Mouse (Mus musculus) frontal cortex, postnatal 25 days (tissue): ENCODE results near the gene Akr1c13.

ENCODE experiments used
- DNase-seq, 2 experiments: peaks; one replicate each; pipeline ENCODE4 v3.0.0; 2022; ENCODE audit warnings: low spot score in 2 of 2

Gene Akr1c13

DNA sequence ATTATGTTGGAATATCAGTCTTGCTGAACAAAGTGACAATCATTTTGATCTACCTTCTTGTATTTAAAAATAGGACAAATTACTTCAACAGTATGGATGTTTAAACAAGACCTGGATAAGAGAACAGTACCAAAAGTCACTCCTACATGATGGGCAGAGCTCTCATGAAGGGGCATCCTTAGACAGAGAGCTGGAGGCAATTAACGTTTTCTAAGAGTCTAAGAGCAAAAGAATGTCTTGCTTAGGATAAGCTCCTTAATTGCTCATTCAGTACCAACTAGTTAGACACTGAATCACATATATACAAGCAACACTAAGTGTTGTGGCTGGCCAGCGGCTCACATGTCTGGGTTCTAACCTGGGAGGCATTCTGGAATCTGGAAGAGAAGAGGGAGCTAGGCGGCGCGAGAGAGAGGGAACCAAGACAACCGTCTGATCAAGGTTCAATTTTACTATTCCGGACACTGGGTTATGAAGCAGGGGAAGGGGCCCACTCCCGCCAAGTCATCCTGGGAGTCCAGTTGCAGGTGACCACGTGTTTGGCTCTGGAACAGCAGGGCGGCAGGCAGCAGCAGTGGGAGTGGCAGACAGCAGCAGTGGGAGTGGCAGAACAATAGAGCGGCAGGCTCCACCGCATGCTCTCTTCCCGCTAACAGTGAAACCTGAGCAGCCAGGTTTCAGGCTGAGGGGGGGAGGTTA lies 54.1 kb downstream of the Akr1c13 start:
- no peak for DNase-seq

DNA sequence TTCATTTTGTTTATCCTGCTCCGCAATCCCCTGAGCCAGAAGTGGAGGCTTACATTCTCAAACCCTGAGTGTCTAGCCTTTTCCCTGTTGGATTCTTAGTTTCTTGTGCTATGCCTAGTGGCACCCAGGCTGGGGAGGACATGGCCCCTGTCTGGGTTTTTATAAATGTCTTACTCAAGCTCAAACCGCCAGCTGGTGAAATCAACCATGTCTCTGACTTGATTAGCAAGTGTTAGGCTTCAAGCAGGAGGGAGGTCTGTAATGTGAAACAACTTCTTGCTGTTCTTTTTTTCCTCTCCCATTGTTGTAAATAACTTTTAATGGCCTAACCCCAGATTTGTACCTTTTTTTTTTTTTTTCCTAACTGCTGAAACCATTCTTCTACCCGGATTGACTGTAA lies 58.4 kb downstream of the Akr1c13 start:
- no peak for DNase-seq
